Mouse (Mus musculus): ENCODE data around the gene Baiap2l2. TPM values are rescaled to one million over a fixed set of nuclear protein-coding genes. Genes with fewer than 3 reads are reported as not detected.

Gene Baiap2l2
- total RNA-seq, 2 experiments from 2014 or later, result not detected

- no peak for ATAC-seq (replicated peaks; ENCODE audit: low FRiP score, low TSS enrichment, poor library complexity, severe bottlenecking)
These were observed 19.5 kb upstream of the Baiap2l2 start for GRCm38 (mm10) chr15:79304832-79305231.

GRCm38 (mm10) chr15:79303725-79304124 lies 18.4 kb upstream of the Baiap2l2 start:
- ATAC-seq (replicated peaks; ENCODE audit: low FRiP score, low TSS enrichment, poor library complexity, severe bottlenecking), result no peak

- ATAC-seq (replicated peaks; ENCODE audit: low FRiP score, low TSS enrichment, poor library complexity, severe bottlenecking), result no peak
These were observed 14.3 kb upstream of the Baiap2l2 start for GRCm38 (mm10) chr15:79299563-79300155.

- no peak for ATAC-seq (replicated peaks; ENCODE audit: low FRiP score, low TSS enrichment, poor library complexity, severe bottlenecking)
These were observed 13.2 kb upstream of the Baiap2l2 start for GRCm38 (mm10) chr15:79298553-79298952.

- no peak for ATAC-seq (replicated peaks; ENCODE audit: low FRiP score, low TSS enrichment, poor library complexity, severe bottlenecking)
These were observed 7.4 kb upstream of the Baiap2l2 start for GRCm38 (mm10) chr15:79292779-79293178.

GRCm38 (mm10) chr15:79290340-79290739 lies 5.0 kb upstream of the Baiap2l2 start:
- no peak for ATAC-seq (replicated peaks; ENCODE audit: low FRiP score, low TSS enrichment, poor library complexity, severe bottlenecking)

- ATAC-seq (replicated peaks; ENCODE audit: low FRiP score, low TSS enrichment, poor library complexity, severe bottlenecking), result no peak
These were observed 4.1 kb upstream of the Baiap2l2 start for GRCm38 (mm10) chr15:79289441-79289840.

GRCm38 (mm10) chr15:79288387-79288786 lies 3.0 kb upstream of the Baiap2l2 start:
- ATAC-seq (replicated peaks; ENCODE audit: low FRiP score, low TSS enrichment, poor library complexity, severe bottlenecking), result no peak

GRCm38 (mm10) chr15:79287091-79287490 lies 1.8 kb upstream of the Baiap2l2 start:
- ATAC-seq (replicated peaks; ENCODE audit: low FRiP score, low TSS enrichment, poor library complexity, severe bottlenecking), result no peak

- no peak for ATAC-seq (replicated peaks; ENCODE audit: low FRiP score, low TSS enrichment, poor library complexity, severe bottlenecking)
These were observed 804 bp upstream of the Baiap2l2 start for GRCm38 (mm10) chr15:79286141-79286540.

- no peak for ATAC-seq (replicated peaks; ENCODE audit: low FRiP score, low TSS enrichment, poor library complexity, severe bottlenecking)
These were observed 2.0 kb downstream of the Baiap2l2 start for GRCm38 (mm10) chr15:79283371-79283770.

- no peak for ATAC-seq (replicated peaks; ENCODE audit: low FRiP score, low TSS enrichment, poor library complexity, severe bottlenecking)
These were observed 2.9 kb downstream of the Baiap2l2 start for GRCm38 (mm10) chr15:79282434-79282833.

- peak; percentile 78 for ATAC-seq (replicated peaks; ENCODE audit: low FRiP score, low TSS enrichment, poor library complexity, severe bottlenecking)
These were observed 3.9 kb downstream of the Baiap2l2 start for GRCm38 (mm10) chr15:79281389-79281788.

- ATAC-seq (replicated peaks; ENCODE audit: low FRiP score, low TSS enrichment, poor library complexity, severe bottlenecking), result no peak
These were observed 4.5 kb downstream of the Baiap2l2 start for GRCm38 (mm10) chr15:79280850-79281249.

GRCm38 (mm10) chr15:79280209-79280608 lies 5.1 kb downstream of the Baiap2l2 start:
- 0 out of 2 replicates have a peak, but pooled peaks have one; percentile 39 for ATAC-seq (replicated peaks; ENCODE audit: low FRiP score, low TSS enrichment, poor library complexity, severe bottlenecking)

GRCm38 (mm10) chr15:79277728-79278127 lies 7.6 kb downstream of the Baiap2l2 start:
- no peak for ATAC-seq (replicated peaks; ENCODE audit: low FRiP score, low TSS enrichment, poor library complexity, severe bottlenecking)

- ATAC-seq (replicated peaks; ENCODE audit: low FRiP score, low TSS enrichment, poor library complexity, severe bottlenecking), result no peak
These were observed 12.3 kb downstream of the Baiap2l2 start for GRCm38 (mm10) chr15:79273020-79273419.

- peak; percentile 77 for ATAC-seq (replicated peaks; ENCODE audit: low FRiP score, low TSS enrichment, poor library complexity, severe bottlenecking)
These were observed 14.1 kb downstream of the Baiap2l2 start for GRCm38 (mm10) chr15:79271124-79271746.

- peak; percentile 90 for ATAC-seq (replicated peaks; ENCODE audit: low FRiP score, low TSS enrichment, poor library complexity, severe bottlenecking)
These were observed 14.8 kb downstream of the Baiap2l2 start for GRCm38 (mm10) chr15:79270317-79271123.

GRCm38 (mm10) chr15:79268521-79268920 lies 16.8 kb downstream of the Baiap2l2 start:
- no peak for ATAC-seq (replicated peaks; ENCODE audit: low FRiP score, low TSS enrichment, poor library complexity, severe bottlenecking)
